Mouse (Mus musculus): Measurements from ENCODE around the gene Gm9508. TPM values are rescaled to one million over a fixed set of nuclear protein-coding genes. Genes with fewer than 3 reads are reported as not detected.
A peak's percentile ranks its signal among the peaks of the same experiment; 100 is the strongest.
"Not testable (repeated sequence)": the region's sequence is repeated elsewhere in the genome, so short reads cannot be mapped to it uniquely, and the experiment has no call there.

Gm9508 gene
- polyA plus RNA-seq (2015; fragmentation: Nextera tagmentation; extraction: Ambion mirVana) = not detected in 2 replicates

DNA sequence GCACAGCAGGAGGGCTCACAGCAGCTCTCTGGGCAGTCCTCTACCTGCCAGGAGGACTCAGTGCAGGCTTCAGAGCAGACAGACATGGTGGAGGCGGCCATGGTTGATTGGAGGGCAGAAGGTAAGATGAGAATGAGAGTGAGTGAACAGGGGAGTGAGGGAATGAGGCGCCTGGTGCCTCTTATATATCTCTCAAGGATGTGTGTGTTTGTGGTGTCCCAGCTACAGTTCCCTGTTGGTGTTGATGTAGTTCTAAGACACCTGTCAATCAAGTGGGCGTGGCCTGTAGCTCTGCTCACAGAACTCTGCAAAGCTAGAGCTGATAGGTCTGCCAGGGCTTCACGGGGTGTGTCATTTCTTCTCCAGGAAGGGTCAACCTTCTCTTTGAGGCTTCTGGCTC is at the start of gene Gm9508:
Gene Gm9508 (minus strand): TSS at position 101 of the 400 bp plus-strand sequence.
- H3K9me3 ChIP-seq (replicated peaks) = no peaks in the 10 kb centered on the region; the same call in 1 of the 2 replicates
- no peak within 1 kb of the TSS for H3K4me2 ChIP-seq
- H3K9ac ChIP-seq = no peak within 1 kb of the TSS
- WGBS = 38% methylated on average over 4 of the region's 4 CpGs
- no peak for ATAC-seq
- no peaks in the 10 kb centered on the region for H3K4me1 ChIP-seq
- H3K36me3 ChIP-seq (ENCODE audit: poor library complexity, severe bottlenecking) = no peaks in the 10 kb centered on the region
- no peak within 1 kb of the TSS for H3K4me3 ChIP-seq
- no peaks in the 10 kb centered on the region for H3K27me3 ChIP-seq
- no peak within 1 kb of the TSS for H3K27ac ChIP-seq

DNA sequence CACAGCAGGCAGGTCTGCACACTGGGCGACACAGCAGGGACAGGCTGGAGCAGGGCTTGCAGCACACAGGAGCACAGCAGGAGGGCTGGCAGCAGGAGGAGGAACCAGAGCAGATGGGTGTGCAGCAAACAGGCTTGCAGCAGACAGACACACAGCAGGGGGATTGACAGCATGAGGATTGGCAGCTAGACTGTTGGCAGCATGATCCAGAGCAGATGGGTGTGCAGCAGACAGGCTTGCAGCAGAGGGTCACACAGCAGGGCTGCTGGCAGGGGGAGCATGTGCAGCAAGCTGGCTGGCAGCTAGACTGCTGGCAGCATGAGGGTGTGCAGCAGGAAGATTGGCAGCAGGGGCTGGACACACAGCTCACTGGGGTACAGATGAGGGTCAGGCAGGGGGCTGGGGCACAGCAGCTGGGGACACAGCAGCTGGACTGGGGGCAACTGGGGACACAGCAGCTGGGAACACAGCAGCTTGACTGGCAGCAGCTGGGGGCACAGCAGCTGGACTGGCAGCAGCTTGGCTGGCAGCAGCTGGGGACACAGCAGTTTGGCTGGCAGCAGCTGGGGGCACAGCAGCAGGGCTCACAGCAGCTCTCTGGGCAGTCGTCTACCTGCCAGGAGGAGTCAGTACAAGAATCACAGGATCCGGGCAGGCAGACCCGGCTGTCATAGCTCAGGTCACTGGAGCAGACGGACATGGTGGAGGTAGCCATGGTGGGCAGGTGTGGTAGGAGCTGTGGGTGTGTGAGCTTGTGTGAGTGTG is 45.1 kb upstream of the Gm9508 start, which contains the start of gene Gm18596:
Gene Gm18596 (minus strand): TSS at position 715 of the 765 bp plus-strand sequence.
- not testable (repeated sequence) for ATAC-seq; H3K9me3 ChIP-seq (replicated peaks); H3K27me3 ChIP-seq; H3K4me2 ChIP-seq; H3K4me1 ChIP-seq; H3K4me3 ChIP-seq; H3K36me3 ChIP-seq (ENCODE audit: poor library complexity, severe bottlenecking); H3K9ac ChIP-seq
- H3K27ac ChIP-seq = peak within 1 kb of the TSS; percentile 19; the same call in 1 of the 2 replicates
- 42% methylated on average over 5 of the region's 5 CpGs for WGBS

DNA sequence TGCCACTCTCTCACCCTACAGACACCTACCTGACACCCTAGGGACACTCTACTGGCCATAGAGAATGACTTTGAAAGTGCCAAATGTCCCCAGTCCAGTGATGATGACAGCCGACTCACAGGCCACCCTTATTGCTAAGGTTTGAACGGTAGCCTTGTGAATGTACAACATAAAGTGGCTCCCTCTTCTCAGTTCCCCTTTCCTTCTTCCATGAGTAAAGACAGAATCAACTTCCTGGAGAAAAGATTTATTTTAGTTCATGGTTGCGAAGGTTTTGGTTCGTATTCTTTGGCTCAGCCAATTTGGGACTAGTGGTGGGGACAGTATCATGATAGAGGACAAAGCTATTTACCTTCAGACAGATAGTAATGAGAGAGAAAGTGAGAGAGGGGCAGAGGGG is 41.9 kb upstream of the Gm9508 start:
- Histone ChIP-seq H3K27ac (no peak overlapping the region), H3K4me3 (no peak overlapping the region), H3K27me3 (no peaks in the 10 kb centered on the region), H3K9ac (no peak overlapping the region), H3K36me3 (ENCODE audit: poor library complexity, severe bottlenecking) (no peaks in the 10 kb centered on the region), H3K9me3 (replicated peaks) (no peaks in the 10 kb centered on the region; the same call in 1 of the 2 replicates), H3K4me2 (no peak overlapping the region), H3K4me1 (no peaks in the 10 kb centered on the region)
- no peak for ATAC-seq
- WGBS = 97% methylated on average over 4 of the region's 4 CpGs

DNA sequence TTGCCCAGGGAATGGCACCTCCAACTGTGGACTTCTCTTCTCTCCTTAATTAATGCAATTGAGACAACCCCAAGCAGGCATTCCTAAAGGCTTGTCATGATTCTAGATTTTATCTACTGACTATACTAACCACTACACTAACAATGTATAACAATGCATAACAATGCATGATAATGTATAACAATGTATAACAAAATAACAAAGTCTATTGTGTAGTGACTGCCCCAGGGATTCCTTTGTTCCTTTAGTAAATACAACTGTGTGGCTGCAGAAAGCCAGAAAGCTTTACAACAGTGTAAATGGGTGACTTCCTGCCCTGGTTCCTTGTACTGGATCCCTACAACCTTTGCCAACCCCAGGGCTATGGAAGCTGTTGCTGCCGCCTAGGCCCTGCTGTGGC is 38.9 kb upstream of the Gm9508 start:
- no peak overlapping the region for H3K27ac ChIP-seq
- no peak overlapping the region for H3K4me3 ChIP-seq
- WGBS = 96% methylated on average over 1 of the region's 1 CpGs
- no peaks in the 10 kb centered on the region for H3K4me1 ChIP-seq
- no peak for ATAC-seq
- no peaks in the 10 kb centered on the region for H3K36me3 ChIP-seq (ENCODE audit: poor library complexity, severe bottlenecking)
- H3K9ac ChIP-seq = no peak overlapping the region
- no peaks in the 10 kb centered on the region for H3K27me3 ChIP-seq
- no peak overlapping the region for H3K4me2 ChIP-seq
- H3K9me3 ChIP-seq (replicated peaks) = no peaks in the 10 kb centered on the region; the same call in 1 of the 2 replicates

DNA sequence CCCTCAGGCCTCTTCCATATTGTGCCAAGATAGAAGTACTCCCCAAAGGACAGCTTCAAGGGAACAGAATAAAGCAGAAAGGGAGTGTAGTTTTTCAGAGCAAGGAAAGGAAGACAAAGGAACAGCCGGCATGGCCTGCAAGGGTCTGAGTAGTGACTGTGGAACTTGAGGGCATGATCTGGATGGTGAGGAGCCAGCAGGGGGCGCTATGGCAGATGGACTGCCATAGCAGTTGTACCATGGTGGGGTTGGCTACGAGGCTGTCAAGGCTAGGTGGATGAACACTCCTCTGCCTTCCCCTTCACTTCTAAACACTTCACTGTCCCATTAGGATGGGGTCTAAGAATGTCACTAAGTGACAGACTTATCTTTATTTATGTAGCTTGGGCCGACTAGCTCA is 32.2 kb upstream of the Gm9508 start:
- Histone ChIP-seq H3K9ac (no peak overlapping the region), H3K27me3 (no peaks in the 10 kb centered on the region; the same call in 1 of the 2 replicates), H3K4me3 (no peak overlapping the region), H3K4me1 (no peaks in the 10 kb centered on the region), H3K27ac (no peak overlapping the region), H3K4me2 (no peak overlapping the region), H3K36me3 (ENCODE audit: poor library complexity, severe bottlenecking) (no peaks in the 10 kb centered on the region), H3K9me3 (replicated peaks) (no peaks in the 10 kb centered on the region; the same call in 1 of the 2 replicates)
- WGBS = 56% methylated on average over 4 of the region's 4 CpGs
- ATAC-seq = no peak

DNA sequence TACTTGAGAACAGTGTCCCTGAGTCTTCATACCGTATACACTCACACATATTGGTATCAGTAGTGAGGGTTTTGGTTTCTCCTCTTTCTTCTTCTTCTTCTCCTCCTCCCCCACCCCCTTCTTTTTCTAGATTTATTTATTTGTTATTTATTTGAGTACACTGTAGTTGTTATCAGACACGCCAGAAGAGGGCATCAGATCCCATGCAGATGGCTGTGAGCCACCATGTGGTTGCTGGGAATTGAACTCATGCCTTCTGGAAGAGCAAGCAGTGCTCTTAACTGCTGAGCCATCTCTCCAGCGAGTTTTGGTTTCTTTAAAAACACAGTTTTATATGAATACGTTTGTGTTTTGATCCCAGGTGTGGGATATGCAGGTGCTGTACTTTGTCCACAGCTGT is 31.2 kb upstream of the Gm9508 start:
- 72% methylated on average over 4 of the region's 4 CpGs for WGBS

DNA sequence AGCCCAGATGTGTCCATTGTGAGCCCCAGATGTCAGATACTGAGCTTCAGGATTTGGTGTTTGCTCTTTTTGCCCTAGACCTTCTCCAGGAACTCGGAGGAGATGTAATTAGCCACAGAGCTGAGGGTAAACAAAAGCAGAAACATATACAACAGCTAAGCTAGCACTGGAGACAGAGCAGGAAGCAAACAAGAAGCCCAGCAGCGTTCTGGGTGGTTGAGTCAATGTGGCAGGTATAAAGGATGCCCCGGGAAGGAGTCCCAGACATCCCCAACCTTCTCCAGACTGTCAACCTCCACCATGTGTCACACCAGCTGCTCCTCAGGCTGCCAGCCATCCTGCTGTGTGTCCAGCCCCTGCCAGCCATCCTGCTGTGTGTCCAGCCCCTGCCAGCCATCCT is 29.2 kb upstream of the Gm9508 start, which contains the start of gene Gm10100:
Gene Gm10100 (plus strand): TSS at position 301 of the 400 bp plus-strand sequence.
- Histone ChIP-seq H3K4me2 (no peak within 1 kb of the TSS), H3K9me3 (replicated peaks) (no peaks in the 10 kb centered on the region), H3K4me3 (no peak within 1 kb of the TSS), H3K27me3 (no peaks in the 10 kb centered on the region; the same call in 1 of the 2 replicates), H3K36me3 (ENCODE audit: poor library complexity, severe bottlenecking) (no peaks in the 10 kb centered on the region), H3K4me1 (no peaks in the 10 kb centered on the region), H3K27ac (no peak within 1 kb of the TSS), H3K9ac (no peak within 1 kb of the TSS)
- 46% methylated on average over 3 of the region's 3 CpGs for WGBS
- ATAC-seq = no peak

More for the DNA sequence above, 31.2 kb upstream of the Gm9508 start:
- ATAC-seq = no peak
- no peaks in the 10 kb centered on the region; the same call in 1 of the 2 replicates for H3K27me3 ChIP-seq
- no peaks in the 10 kb centered on the region for H3K9me3 ChIP-seq (replicated peaks)
- no peaks in the 10 kb centered on the region for H3K4me1 ChIP-seq
- no peak overlapping the region for H3K9ac ChIP-seq
- H3K4me2 ChIP-seq = no peak overlapping the region
- no peaks in the 10 kb centered on the region for H3K36me3 ChIP-seq (ENCODE audit: poor library complexity, severe bottlenecking)
- no peak overlapping the region for H3K27ac ChIP-seq
- H3K4me3 ChIP-seq = no peak overlapping the region

DNA sequence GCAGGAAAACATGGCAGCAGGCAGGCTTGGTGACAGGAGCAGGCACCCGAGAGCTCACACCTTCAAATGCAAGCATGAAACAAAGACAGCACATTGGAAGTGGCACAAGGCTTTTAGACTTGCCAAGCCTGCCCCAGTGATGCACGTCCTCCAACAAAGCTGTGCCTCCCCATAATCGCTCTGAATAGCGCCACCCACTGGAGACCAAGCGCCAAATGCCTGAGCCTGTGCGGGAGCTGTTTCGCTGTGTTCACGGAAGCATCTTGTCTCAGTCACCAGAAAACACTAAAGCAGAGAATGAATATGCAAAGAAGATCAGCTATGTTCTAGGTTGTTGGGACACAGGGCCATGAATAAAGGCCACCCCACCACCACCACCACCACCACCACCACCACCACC is 27.8 kb upstream of the Gm9508 start:
- no peak overlapping the region for H3K4me3 ChIP-seq
- no peak overlapping the region for H3K27ac ChIP-seq
- 72% methylated on average over 8 of the region's 8 CpGs for WGBS
- H3K4me1 ChIP-seq = no peaks in the 10 kb centered on the region
- no peaks in the 10 kb centered on the region for H3K36me3 ChIP-seq (ENCODE audit: poor library complexity, severe bottlenecking)
- H3K9me3 ChIP-seq (replicated peaks) = peaks cover 7% of the 10 kb centered on the region
- ATAC-seq = no peak
- no peak overlapping the region for H3K4me2 ChIP-seq
- no peaks in the 10 kb centered on the region; the same call in 1 of the 2 replicates for H3K27me3 ChIP-seq
- H3K9ac ChIP-seq = no peak overlapping the region

DNA sequence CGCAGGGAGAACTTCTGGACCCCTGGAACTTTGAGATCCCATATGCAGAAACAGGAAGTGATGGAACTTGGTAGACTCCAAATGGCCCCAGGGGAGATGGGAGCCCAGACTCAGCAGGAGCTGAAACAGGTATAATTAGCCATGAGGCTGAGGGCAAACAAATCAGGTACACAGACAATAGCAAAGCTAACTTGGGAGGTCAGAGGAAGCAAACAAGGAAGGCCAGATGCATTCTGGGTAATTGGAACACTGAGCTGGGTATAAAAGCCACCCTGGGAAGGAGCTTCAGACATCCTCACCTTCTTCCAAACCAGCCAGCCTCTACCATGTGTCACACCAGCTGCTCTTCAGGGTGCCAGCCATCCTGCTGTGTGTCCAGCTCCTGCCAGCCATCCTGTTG is 23.3 kb upstream of the Gm9508 start, which contains the start of gene Krtap12-1:
Gene Krtap12-1 (plus strand): TSS at position 301 of the 400 bp plus-strand sequence.
- H3K4me3 ChIP-seq = not testable (repeated sequence)
- 93% methylated on average over 1 of the region's 1 CpGs for WGBS

DNA sequence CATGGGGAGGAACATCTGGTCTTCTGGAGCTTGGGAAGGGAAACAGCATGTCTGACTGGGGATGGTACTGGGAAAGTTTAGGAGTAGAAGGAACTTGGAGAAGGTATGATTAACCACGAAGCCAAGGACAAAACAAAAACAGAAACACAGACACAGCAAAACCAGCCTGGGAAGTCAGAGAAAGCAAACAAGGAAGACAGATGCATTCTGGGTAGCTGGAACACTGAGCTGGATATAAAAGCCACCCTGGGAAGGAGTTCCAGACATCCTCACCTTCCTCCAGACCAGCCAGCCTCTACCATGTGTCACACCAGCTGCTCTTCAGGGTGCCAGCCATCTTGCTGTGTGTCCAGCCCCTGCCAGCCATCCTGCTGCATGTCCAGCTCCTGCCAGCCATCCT is 18.5 kb upstream of the Gm9508 start, which contains the start of gene Gm10142:
Gene Gm10142 (plus strand): TSS at position 301 of the 400 bp plus-strand sequence.
- H3K36me3 ChIP-seq (ENCODE audit: poor library complexity, severe bottlenecking) = no peaks in the 10 kb centered on the region
- no peak within 1 kb of the TSS for H3K9ac ChIP-seq
- WGBS = 85% methylated on average over 1 of the region's 1 CpGs
- peaks cover 9% of the 10 kb centered on the region for H3K9me3 ChIP-seq (replicated peaks)
- no peak within 1 kb of the TSS for H3K27ac ChIP-seq
- no peaks in the 10 kb centered on the region for H3K27me3 ChIP-seq
- H3K4me2 ChIP-seq = no peak within 1 kb of the TSS
- H3K4me3 ChIP-seq = no peak within 1 kb of the TSS
- H3K4me1 ChIP-seq = no peaks in the 10 kb centered on the region
- no peak for ATAC-seq

More for the DNA sequence above, 23.3 kb upstream of the Gm9508 start, which contains the start of gene Krtap12-1:
- H3K9ac ChIP-seq; H3K27me3 ChIP-seq; H3K36me3 ChIP-seq (ENCODE audit: poor library complexity, severe bottlenecking); H3K4me1 ChIP-seq; H3K4me2 ChIP-seq; ATAC-seq; H3K27ac ChIP-seq; H3K9me3 ChIP-seq (replicated peaks): not testable (repeated sequence)

DNA sequence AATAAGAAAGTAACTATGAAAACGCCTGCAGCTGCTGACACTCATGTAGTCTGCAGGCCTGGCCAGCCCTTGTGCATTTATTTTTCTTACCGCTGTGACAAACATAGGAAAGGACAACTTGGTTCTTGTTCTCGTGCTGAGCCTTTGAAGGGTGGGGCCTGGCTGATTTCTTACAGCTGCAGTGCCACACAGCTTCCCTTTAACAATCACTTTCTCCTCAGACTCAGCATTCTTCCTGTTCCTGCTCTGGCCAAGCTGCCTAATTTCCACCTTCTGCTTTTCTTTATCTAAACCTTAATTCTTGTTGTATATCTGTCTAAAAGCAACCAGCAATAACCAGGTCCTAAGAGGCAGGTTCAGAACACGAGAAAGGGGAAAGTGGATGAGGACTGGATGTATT is 16.7 kb upstream of the Gm9508 start:
- Histone ChIP-seq H3K27me3 (no peaks in the 10 kb centered on the region), H3K9ac (no peak overlapping the region), H3K4me2 (no peak overlapping the region), H3K4me1 (no peaks in the 10 kb centered on the region), H3K4me3 (no peak overlapping the region), H3K9me3 (replicated peaks) (peaks cover 5% of the 10 kb centered on the region; the same call in 1 of the 2 replicates), H3K36me3 (ENCODE audit: poor library complexity, severe bottlenecking) (no peaks in the 10 kb centered on the region), H3K27ac (no peak overlapping the region)
- 74% methylated on average over 4 of the region's 4 CpGs for WGBS
- ATAC-seq = no peak

DNA sequence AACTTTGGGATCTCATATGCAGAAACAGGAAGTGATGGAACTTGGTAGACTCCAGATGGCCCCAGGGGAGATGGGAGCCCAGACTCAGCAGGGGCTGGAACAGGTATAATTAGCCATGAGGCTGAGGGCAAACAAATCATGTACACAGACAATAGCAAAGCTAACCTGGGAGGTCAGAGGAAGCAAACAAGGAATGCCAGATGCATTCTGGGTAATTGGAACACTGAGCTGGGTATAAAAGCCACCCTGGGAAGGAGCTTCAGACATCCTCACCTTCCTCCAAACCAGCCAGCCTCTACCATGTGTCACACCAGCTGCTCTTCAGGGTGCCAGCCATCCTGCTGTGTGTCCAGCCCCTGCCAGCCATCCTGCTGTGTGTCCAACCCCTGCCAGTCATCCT is 14.1 kb upstream of the Gm9508 start, which contains the start of gene Gm10024:
Gene Gm10024 (plus strand): TSS at position 301 of the 400 bp plus-strand sequence.
- not testable (repeated sequence) for H3K9ac ChIP-seq; ATAC-seq; H3K27me3 ChIP-seq; H3K4me2 ChIP-seq; H3K36me3 ChIP-seq (ENCODE audit: poor library complexity, severe bottlenecking); H3K27ac ChIP-seq; H3K4me1 ChIP-seq; H3K4me3 ChIP-seq
- peaks cover 11% of the 10 kb centered on the region for H3K9me3 ChIP-seq (replicated peaks)

Measured in forebrain, embryonic 13.5 days (tissue).